ENCODE assay signal across 9 mouse cellular contexts in the genomic region with DNA sequence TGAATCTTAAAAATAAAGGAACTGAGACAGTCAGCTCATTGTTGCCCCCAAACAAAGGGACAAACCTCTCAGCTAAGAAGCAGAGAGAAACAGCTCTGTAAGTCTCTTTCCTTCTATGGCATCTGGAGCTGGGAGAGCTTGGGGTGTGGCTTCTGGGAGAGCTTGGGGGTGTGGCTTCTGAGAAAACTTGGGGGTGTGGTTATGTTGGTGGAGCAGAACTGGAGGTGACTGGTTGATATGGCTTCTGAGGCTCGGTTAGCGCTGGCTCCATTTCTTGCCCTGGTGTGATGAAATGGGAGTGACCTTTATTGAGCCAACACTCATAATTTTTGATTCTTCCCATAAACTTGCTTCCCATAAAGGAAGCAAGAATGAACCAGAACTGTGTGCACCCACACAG. TPM values are rescaled to one million over a fixed set of nuclear protein-coding genes. Genes with fewer than 3 reads are reported as not detected.
DNase-seq lines count a peak whose midpoint lies in the region; ATAC-seq lines count a peak whose summit lies in the region.
"Had no signal": no experiment of that assay in that cellular context is flagged by ENCODE, and none has a peak within 500 bp of the region (broad histone marks: within the 10 kb centered on the region; RNA-seq: fewer than 3 reads in every experiment).

No protein-coding gene starts in this region.

- H3K4me2 ChIP-seq in heart, embryonic 11.5 days: no peak overlapping the region
- no peak overlapping the region for H3K4me2 ChIP-seq in midbrain, embryonic 16.5 days (ENCODE audit: low read length)
- H3K4me2 ChIP-seq in hindbrain, embryonic 13.5 days: no peak overlapping the region

- H3K4me3 ChIP-seq in heart, embryonic 11.5 days (ENCODE audit: low read depth, low read length): no peak overlapping the region
- H3K4me3 ChIP-seq in midbrain, embryonic 16.5 days (ENCODE audit: low read depth, low read length): no peak overlapping the region
- H3K4me3 ChIP-seq in hindbrain, embryonic 13.5 days: no peak overlapping the region

- H3K9ac ChIP-seq in heart, embryonic 11.5 days (ENCODE audit: low read depth, low read length): no peak overlapping the region
- H3K9ac ChIP-seq in midbrain, embryonic 16.5 days (ENCODE audit: low read depth, low read length): no peak overlapping the region
- no peak overlapping the region for H3K9ac ChIP-seq in hindbrain, embryonic 13.5 days

- H3K9me3 ChIP-seq in heart, embryonic 11.5 days (replicated peaks; ENCODE audit: control insufficient read depth, low read length): no peaks in the 10 kb centered on the region
- H3K9me3 ChIP-seq in midbrain, embryonic 16.5 days (replicated peaks; ENCODE audit: control insufficient read depth, low read length, poor library complexity, severe bottlenecking): no peaks in the 10 kb centered on the region
- H3K9me3 ChIP-seq in hindbrain, embryonic 13.5 days: no peaks in the 10 kb centered on the region

- no peak for DNase-seq in heart, adult 11 months
- DNase-seq in c-Kit-negative CD71-positive TER-119-positive erythroid progenitor cells, embryonic 14.5 days (ENCODE audit: low read depth, low spot score): peak; percentile 81
- DNase-seq in kidney, postnatal 25 days: peak; percentile 48 to 69
- DNase-seq in spleen, adult 18-20 months: no peak
- DNase-seq: left cerebral cortex, postnatal 4 days had no signal

- 33% methylated on average over 2 of the region's 2 CpGs for WGBS in heart, embryonic 11.5 days (ENCODE audit: insufficient replicate concordance)
- 62% methylated on average over 2 of the region's 2 CpGs for WGBS in midbrain, embryonic 16.5 days
- WGBS in hindbrain, embryonic 13.5 days: 70% methylated on average over 2 of the region's 2 CpGs

- H3K27me3 ChIP-seq in heart, embryonic 11.5 days (ENCODE audit: control insufficient read depth, insufficient read depth, low read length): no peaks in the 10 kb centered on the region
- no peaks in the 10 kb centered on the region for H3K27me3 ChIP-seq in midbrain, embryonic 16.5 days (ENCODE audit: control insufficient read depth, insufficient read depth, low read depth, low read length)
- H3K27me3 ChIP-seq in hindbrain, embryonic 13.5 days: no peaks in the 10 kb centered on the region

- H3K4me1 ChIP-seq in heart, embryonic 11.5 days (ENCODE audit: control insufficient read depth, insufficient read depth, low read length): peaks cover 41% of the 10 kb centered on the region
- no peaks in the 10 kb centered on the region; the same call in 1 of the 2 replicates for H3K4me1 ChIP-seq in midbrain, embryonic 16.5 days (ENCODE audit: control insufficient read depth, insufficient read depth, low read length)
- peaks cover 25% of the 10 kb centered on the region for H3K4me1 ChIP-seq in hindbrain, embryonic 13.5 days (replicated peaks)

- H3K27ac ChIP-seq in heart, embryonic 11.5 days (ENCODE audit: low read depth, low read length): peak overlapping the region; percentile 62; the same call in 1 of the 2 replicates
- no peak overlapping the region for H3K27ac ChIP-seq in midbrain, embryonic 16.5 days (ENCODE audit: low read length)
- no peak overlapping the region for H3K27ac ChIP-seq in hindbrain, embryonic 13.5 days

- no peaks in the 10 kb centered on the region for H3K36me3 ChIP-seq in heart, embryonic 11.5 days (ENCODE audit: control insufficient read depth, insufficient read depth, low read length)
- H3K36me3 ChIP-seq in midbrain, embryonic 16.5 days (ENCODE audit: control insufficient read depth, insufficient read depth, low read length): no peaks in the 10 kb centered on the region
- no peaks in the 10 kb centered on the region for H3K36me3 ChIP-seq in hindbrain, embryonic 13.5 days

- peak; percentile 79 for ATAC-seq in heart, embryonic 11.5 days (replicated peaks; ENCODE audit: insufficient number of reproducible peaks, low FRiP score, low TSS enrichment)
- ATAC-seq in megakaryocyte progenitor cell, adult 5-6 weeks (replicated peaks; ENCODE audit: poor library complexity): peak; percentile 90
- ATAC-seq in midbrain, embryonic 16.5 days: no peak
- ATAC-seq in hindbrain, embryonic 13.5 days (ENCODE audit: low FRiP score): no peak

RNA-seq across cellular contexts. Expression of a gene that starts 10.0 kb away (rescaled TPM):
- 64.5 TPM in 2 replicates for polyA plus RNA-seq in heart, embryonic 11.5 days (2014; fragmentation: Nextera tagmentation; extraction: Ambion mirVana)
- not detected in 2 replicates for total RNA-seq in megakaryocyte progenitor cell, adult 5-6 weeks (2015)
- not detected in 2 replicates for total RNA-seq in megakaryocyte progenitor cell, adult 5-6 weeks (2017)
- polyA plus RNA-seq in midbrain, embryonic 16.5 days (2015; fragmentation: Nextera tagmentation; extraction: Ambion mirVana): not detected in 2 replicates
- 0.22 and 0.39 TPM in 2 replicates for polyA plus RNA-seq in hindbrain, embryonic 13.5 days (2015; fragmentation: Nextera tagmentation; extraction: Ambion mirVana)
- total RNA-seq: left cerebral cortex, postnatal 4 days had no signal

RNA-seq across cellular contexts. Expression of a gene that starts 48.0 kb away (rescaled TPM):
- not detected in 2 replicates for polyA plus RNA-seq in heart, embryonic 11.5 days (2014; fragmentation: Nextera tagmentation; extraction: Ambion mirVana)
- total RNA-seq in megakaryocyte progenitor cell, adult 5-6 weeks (2015): not detected in 2 replicates
- total RNA-seq in megakaryocyte progenitor cell, adult 5-6 weeks (2017): not detected in 2 replicates
- not detected in 2 replicates for polyA plus RNA-seq in midbrain, embryonic 16.5 days (2015; fragmentation: Nextera tagmentation; extraction: Ambion mirVana)
- polyA plus RNA-seq in hindbrain, embryonic 13.5 days (2015; fragmentation: Nextera tagmentation; extraction: Ambion mirVana): not detected in 2 replicates
- total RNA-seq: left cerebral cortex, postnatal 4 days had no signal

Comparison
In these comparisons a context has a peak if more than half of its experiments do, and no peak if none do; other contexts are left out.
1. ATAC-seq: peak in heart, embryonic 11.5 days (single experiment) and megakaryocyte progenitor cell, adult 5-6 weeks (single experiment); none in midbrain, embryonic 16.5 days (single experiment) and hindbrain, embryonic 13.5 days (single experiment).
2. DNase-seq: peak in c-Kit-negative CD71-positive TER-119-positive erythroid progenitor cells, embryonic 14.5 days (single experiment) and kidney, postnatal 25 days (2 of 2); none in heart, adult 11 months (single experiment) and spleen, adult 18-20 months (0 of 2).
3. RNA of a gene that starts 10.0 kb away (polyA plus RNA-seq): 64.5 TPM in heart, embryonic 11.5 days; 0.22 to 0.39 TPM in hindbrain, embryonic 13.5 days and not detected in midbrain, embryonic 16.5 days; every median in the first group is over 10 times any median in the second.